Mouse (Mus musculus) cerebellum, adult 2 months (tissue): Measurements from ENCODE around the gene Iqcb1. TPM values are rescaled to one million over a fixed set of nuclear protein-coding genes. Genes with fewer than 3 reads are reported as not detected.

ENCODE experiments used
- DNase-seq, 2 experiments: peaks; one replicate each; pipeline ENCODE4 v3.0.0; 2021
- H3K27ac ChIP-seq: fragments of 200-500 bp; 2 replicates; pipeline ENCODE4 v1.5.1; 2012; ENCODE audit warnings: low read length, control low read depth, inconsistent platforms; ENCODE audit not compliant: insufficient read depth
- H3K27me3 ChIP-seq: fragments of 200-500 bp; 2 replicates; pipeline ENCODE4 v1.6.1; 2012; ENCODE audit warnings: inconsistent platforms, mild to moderate bottlenecking, low read length, moderate library complexity; ENCODE audit not compliant: control insufficient read depth, insufficient read depth
- H3K4me1 ChIP-seq: fragments of 200-500 bp; 2 replicates; pipeline ENCODE4 v1.6.1; 2011; ENCODE audit warnings: low read length; ENCODE audit not compliant: control insufficient read depth, insufficient read depth
- H3K4me3 ChIP-seq: fragments of 200-500 bp; replicated peaks from 2 replicates; pipeline ENCODE3; 2011; ENCODE audit warnings: mild to moderate bottlenecking, low read depth, low read length, control low read depth; ENCODE audit not compliant: insufficient read depth
- CTCF ChIP-seq: fragments of 200-500 bp; IDR thresholded peaks from 2 replicates; pipeline ENCODE4 v1.5.1; 2011; ENCODE audit warnings: low read depth, mild to moderate bottlenecking, control low read depth, low read length, moderate library complexity, borderline replicate concordance; ENCODE audit not compliant: insufficient read depth
- POLR2A ChIP-seq: fragments of 200-500 bp; IDR thresholded peaks from 2 replicates; pipeline ENCODE4 v1.6.1; 2011; ENCODE audit warnings: low read length, control low read depth, borderline replicate concordance; ENCODE audit not compliant: insufficient read depth
- WGBS: fragments of 180-500 bp; shearing (Covaris S2); methylation state at CpG from one replicate; pipeline ENCODE4 v1.1.7; 2018; 5-methylcytosine and 5-hydroxymethylcytosine counted together
- polyA plus RNA-seq: library from polyadenylated mRNA; depleted of rRNA; stranded (reverse); fragments of >200 nt; gene quantifications from 2 replicates; pipeline ENCODE4 v1.2.3, GENCODE M21; 2012

Gene Iqcb1
- polyA plus RNA-seq, 1 experiment = 30.2 TPM

GRCm38 (mm10) chr16:36877316-36877715 lies 49.1 kb downstream of the Iqcb1 start:
- TF ChIP-seq POLR2A = no peak
- no peak for TF ChIP-seq CTCF
- 74% methylated on average over 5 of the region's 5 CpGs for WGBS

GRCm38 (mm10) chr16:36882737-36883343 lies 54.7 kb downstream of the Iqcb1 start:
- 9% methylated on average over 5 of the region's 5 CpGs for WGBS
- H3K4me1 ChIP-seq = peaks cover 16% of the 10 kb centered on the region
- peak; percentile 34 to 79 for DNase-seq
- no peak overlapping the region for H3K4me3 ChIP-seq
- TF ChIP-seq POLR2A (no peak), CTCF (no peak)
- H3K27ac ChIP-seq = peak overlapping the region; percentile 54; the same call in 1 of the 2 replicates
- H3K27me3 ChIP-seq = no peaks in the 10 kb centered on the region

More at GRCm38 (mm10) chr16:36877316-36877715, 49.1 kb downstream of the Iqcb1 start:
- H3K27me3 ChIP-seq = no peaks in the 10 kb centered on the region
- H3K4me3 ChIP-seq = no peak overlapping the region
- H3K27ac ChIP-seq = no peak overlapping the region
- H3K4me1 ChIP-seq = peaks cover 11% of the 10 kb centered on the region; the same call in 1 of the 2 replicates
- DNase-seq = no peak

GRCm38 (mm10) chr16:36884881-36885280 lies 56.7 kb downstream of the Iqcb1 start:
- no peaks in the 10 kb centered on the region for H3K27me3 ChIP-seq
- H3K4me1 ChIP-seq = peaks cover 13% of the 10 kb centered on the region
- H3K4me3 ChIP-seq = no peak overlapping the region
- WGBS = 88% methylated on average over 4 of the region's 4 CpGs
- TF ChIP-seq CTCF (peak; percentile 36; the same call in 1 of the 2 replicates), POLR2A (no peak)
- no peak for DNase-seq
- no peak overlapping the region for H3K27ac ChIP-seq

- DNase-seq = no peak
- Histone ChIP-seq H3K27ac (no peak overlapping the region), H3K4me3 (no peak overlapping the region), H3K27me3 (no peaks in the 10 kb centered on the region), H3K4me1 (peaks cover 9% of the 10 kb centered on the region)
- 94% methylated on average over 11 of the region's 11 CpGs for WGBS
- TF ChIP-seq CTCF (no peak), POLR2A (no peak)
These were observed 57.7 kb downstream of the Iqcb1 start for GRCm38 (mm10) chr16:36885912-36886311.

DNA sequence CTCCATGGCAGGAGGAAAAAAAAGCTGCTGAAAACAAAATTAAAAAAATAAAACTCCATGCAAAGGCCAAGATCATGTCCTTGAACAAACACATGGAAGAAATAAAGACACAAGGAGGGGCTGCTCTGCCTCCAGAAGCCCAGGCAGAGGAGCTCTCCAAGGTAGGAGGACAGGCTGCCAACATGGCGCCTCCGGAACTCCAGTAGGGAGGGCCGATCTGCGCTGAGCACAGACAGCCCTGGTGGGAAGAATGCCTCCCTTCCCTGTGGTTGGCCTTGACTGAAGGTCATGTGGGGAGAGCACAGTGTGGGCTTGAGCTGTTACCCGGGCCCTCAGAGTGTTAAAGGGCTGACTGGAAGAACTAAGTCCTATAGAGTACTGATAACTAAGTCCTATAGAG lies 59.4 kb downstream of the Iqcb1 start:
- TF ChIP-seq CTCF (no peak), POLR2A (no peak)
- WGBS = 36% methylated on average over 5 of the region's 5 CpGs
- no peak overlapping the region for H3K27ac ChIP-seq
- H3K4me3 ChIP-seq = no peak overlapping the region
- H3K27me3 ChIP-seq = no peaks in the 10 kb centered on the region
- H3K4me1 ChIP-seq = peaks cover 9% of the 10 kb centered on the region
- DNase-seq = no peak

DNA sequence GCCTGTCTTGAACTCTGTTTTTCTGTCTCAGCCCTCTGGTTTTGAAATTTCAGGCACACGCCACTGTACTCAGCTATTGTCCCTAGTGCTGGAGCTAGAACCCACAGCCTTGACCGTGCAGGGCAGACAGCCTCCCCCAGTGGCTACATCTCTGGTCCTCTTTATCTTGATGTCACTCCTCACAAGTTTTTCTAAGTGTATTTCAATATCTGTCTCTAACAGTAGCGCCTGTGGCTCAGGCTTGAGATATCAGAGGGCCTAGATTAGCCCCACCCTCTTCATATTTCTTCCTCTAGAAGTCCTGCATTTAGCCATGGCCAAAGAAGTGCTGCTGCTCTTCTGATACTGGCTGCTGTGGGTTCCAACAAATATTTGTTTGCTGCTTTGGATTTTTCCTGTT lies 62.4 kb downstream of the Iqcb1 start:
- TF ChIP-seq POLR2A (no peak), CTCF (no peak)
- WGBS = 96% methylated on average over 3 of the region's 3 CpGs

GRCm38 (mm10) chr16:36891415-36891814 lies 63.2 kb downstream of the Iqcb1 start:
- TF ChIP-seq POLR2A (no peak), CTCF (no peak)
- H3K27ac ChIP-seq = no peak overlapping the region
- 96% methylated on average over 4 of the region's 4 CpGs for WGBS
- DNase-seq = no peak
- H3K4me1 ChIP-seq = peaks cover 2% of the 10 kb centered on the region; the same call in 1 of the 2 replicates
- no peak overlapping the region for H3K4me3 ChIP-seq
- H3K27me3 ChIP-seq = no peaks in the 10 kb centered on the region

More for the DNA sequence above, 62.4 kb downstream of the Iqcb1 start:
- H3K4me3 ChIP-seq = no peak overlapping the region
- no peak for DNase-seq
- no peak overlapping the region for H3K27ac ChIP-seq
- H3K27me3 ChIP-seq = no peaks in the 10 kb centered on the region
- peaks cover 2% of the 10 kb centered on the region; the same call in 1 of the 2 replicates for H3K4me1 ChIP-seq

- Histone ChIP-seq H3K4me1 (no peaks in the 10 kb centered on the region), H3K27me3 (no peaks in the 10 kb centered on the region), H3K27ac (no peak overlapping the region), H3K4me3 (no peak overlapping the region)
- no peak for TF ChIP-seq POLR2A
- no peak for TF ChIP-seq CTCF
- no peak for DNase-seq
- WGBS = 91% methylated on average over 10 of the region's 10 CpGs
These were observed 65.1 kb downstream of the Iqcb1 start for GRCm38 (mm10) chr16:36893317-36893716.
